Mouse (Mus musculus): ENCODE data around the gene Lrrc75b.

DNA sequence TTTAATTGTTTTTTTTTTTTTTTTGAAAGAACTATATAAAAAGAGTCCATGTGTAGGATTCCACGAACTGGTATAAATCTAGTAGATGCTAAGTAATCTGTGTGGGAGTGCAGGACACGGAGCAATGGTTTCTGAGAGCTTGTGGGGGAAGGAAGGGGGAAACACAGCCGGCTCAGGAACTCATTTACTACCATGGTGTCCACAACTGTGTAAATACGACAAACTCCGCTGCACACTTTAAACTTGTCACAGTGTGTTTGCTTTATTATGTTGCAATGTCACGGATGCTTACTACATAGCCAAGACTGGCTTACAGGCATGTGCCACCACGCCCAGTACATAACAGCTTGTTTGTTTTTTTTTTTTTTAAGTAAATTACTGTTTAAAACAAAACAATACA, 10.2 kb downstream of the Lrrc75b start:
- TF ChIP-seq CTCF (IDR thresholded peaks at IDR 0.05; ENCODE audit: extremely low read depth, insufficient read depth, low read length): no peak
- no peak for TF ChIP-seq POLR2A (IDR thresholded peaks at IDR 0.05; ENCODE audit: extremely low read depth, insufficient read depth, low read length)
